Mouse (Mus musculus) neural tube, embryonic 14.5 days (tissue): ENCODE results near the gene 2900011O08Rik. TPM values are rescaled to one million over a fixed set of nuclear protein-coding genes. Genes with fewer than 3 reads are reported as not detected.

Experiments
- ATAC-seq: fragments of 200-750 bp; cut with Nextera tagmentation; 2 replicates; pipeline ENCODE4 v1.8.0; 2017; ENCODE audit warnings: low read depth, mild to moderate bottlenecking, moderate TSS enrichment, moderate library complexity
- H3K27ac ChIP-seq: fragments of 300-500 bp; sonication (generic); 2 replicates; pipeline ENCODE4 v1.5.1; 2014; ENCODE audit warnings: low read depth, mild to moderate bottlenecking, control low read depth, low read length, moderate library complexity, mixed read lengths
- H3K27me3 ChIP-seq: fragments of 300-500 bp; sonication (generic); 2 replicates; pipeline ENCODE4 v1.6.1; 2014; ENCODE audit warnings: low read length; ENCODE audit not compliant: control insufficient read depth, insufficient read depth
- H3K36me3 ChIP-seq: fragments of 300-500 bp; sonication (generic); 2 replicates; pipeline ENCODE4 v1.6.1; 2014; ENCODE audit warnings: low read length, mixed read lengths; ENCODE audit not compliant: control insufficient read depth, insufficient read depth
- H3K4me1 ChIP-seq: fragments of 300-500 bp; sonication (generic); 2 replicates; pipeline ENCODE4 v1.6.1; 2014; ENCODE audit warnings: low read length; ENCODE audit not compliant: control insufficient read depth, insufficient read depth
- H3K4me2 ChIP-seq: fragments of 300-500 bp; sonication (generic); 2 replicates; pipeline ENCODE4 v1.6.1; 2014; ENCODE audit warnings: mild to moderate bottlenecking, low read depth, low read length, control low read depth
- H3K4me3 ChIP-seq: fragments of 300-500 bp; sonication (generic); 2 replicates; pipeline ENCODE4 v1.5.1; 2014; ENCODE audit warnings: low read depth, low read length, control low read depth, mixed read lengths
- H3K9ac ChIP-seq: fragments of 300-500 bp; sonication (generic); replicated peaks from 2 replicates; pipeline ENCODE4 v1.6.1; 2014; ENCODE audit warnings: low read depth, mild to moderate bottlenecking, control low read depth, low read length, mixed read lengths
- H3K9me3 ChIP-seq: fragments of 300-500 bp; sonication (generic); 2 replicates; pipeline ENCODE4 v1.6.1; 2016; ENCODE audit warnings: low read length; ENCODE audit not compliant: control insufficient read depth
- WGBS: fragments of 180-500 bp; shearing (Covaris S2); extraction: QIAGEN DNeasy Blood & Tissue Kit; methylation state at CpG from one replicate; pipeline ENCODE4 v1.1.7; 2014; 5-methylcytosine and 5-hydroxymethylcytosine counted together
- polyA plus RNA-seq: library from polyadenylated mRNA; unstranded; fragments of >200 nt; fragmentation: Nextera tagmentation; extraction: Ambion mirVana; gene quantifications from 2 replicates; pipeline ENCODE4 v1.2.1, GENCODE M21; 2014

The 2900011O08Rik gene
- polyA plus RNA-seq, 1 experiment from 2014 or later: 233 TPM

- 94% methylated on average over 7 of the region's 7 CpGs for WGBS
- no peak for ATAC-seq
- Histone ChIP-seq H3K27me3 (no peaks in the 10 kb centered on the region), H3K4me3 (no peak overlapping the region), H3K4me2 (no peak overlapping the region), H3K36me3 (peaks cover 68% of the 10 kb centered on the region), H3K9me3 (no peaks in the 10 kb centered on the region), H3K27ac (no peak overlapping the region), H3K4me1 (no peaks in the 10 kb centered on the region), H3K9ac (no peak overlapping the region)
Observed at GRCm38 (mm10) chr16:14130796-14131195, 144.4 kb downstream of the 2900011O08Rik start.

- H3K9me3 ChIP-seq: no peaks in the 10 kb centered on the region
- no peak overlapping the region for H3K9ac ChIP-seq
- no peak overlapping the region for H3K4me3 ChIP-seq
- ATAC-seq: no peak
- H3K36me3 ChIP-seq: peaks cover 68% of the 10 kb centered on the region
- WGBS: 94% methylated on average over 3 of the region's 3 CpGs
- H3K4me2 ChIP-seq: no peak overlapping the region
- H3K4me1 ChIP-seq: no peaks in the 10 kb centered on the region
- H3K27ac ChIP-seq: no peak overlapping the region
- H3K27me3 ChIP-seq: no peaks in the 10 kb centered on the region
Observed at GRCm38 (mm10) chr16:14131376-14131775, 145.0 kb downstream of the 2900011O08Rik start.

- Histone ChIP-seq H3K27ac (no peak overlapping the region), H3K4me1 (no peaks in the 10 kb centered on the region), H3K36me3 (peaks cover 68% of the 10 kb centered on the region), H3K9ac (no peak overlapping the region), H3K9me3 (no peaks in the 10 kb centered on the region), H3K4me2 (no peak overlapping the region), H3K27me3 (no peaks in the 10 kb centered on the region), H3K4me3 (no peak overlapping the region)
- 84% methylated on average over 5 of the region's 5 CpGs for WGBS
- ATAC-seq: no peak
Observed at GRCm38 (mm10) chr16:14131838-14132237, 145.4 kb downstream of the 2900011O08Rik start.

- H3K27ac ChIP-seq: no peak overlapping the region
- no peaks in the 10 kb centered on the region for H3K4me1 ChIP-seq
- H3K36me3 ChIP-seq: peaks cover 53% of the 10 kb centered on the region
- no peak overlapping the region for H3K4me2 ChIP-seq
- H3K27me3 ChIP-seq: no peaks in the 10 kb centered on the region
- no peak for ATAC-seq
- H3K9ac ChIP-seq: no peak overlapping the region
- no peak overlapping the region for H3K4me3 ChIP-seq
- no peaks in the 10 kb centered on the region for H3K9me3 ChIP-seq
- WGBS: 91% methylated on average over 2 of the region's 2 CpGs
Observed at GRCm38 (mm10) chr16:14135014-14135413, 148.6 kb downstream of the 2900011O08Rik start.

GRCm38 (mm10) chr16:14137976-14138561 is 151.7 kb downstream of the 2900011O08Rik start:
- Histone ChIP-seq H3K4me1 (no peaks in the 10 kb centered on the region), H3K27ac (no peak overlapping the region), H3K9ac (no peak overlapping the region), H3K36me3 (peaks cover 66% of the 10 kb centered on the region), H3K27me3 (no peaks in the 10 kb centered on the region), H3K4me2 (no peak overlapping the region), H3K9me3 (no peaks in the 10 kb centered on the region), H3K4me3 (no peak overlapping the region)
- ATAC-seq: no peak
- WGBS: 89% methylated on average over 1 of the region's 1 CpGs

GRCm38 (mm10) chr16:14139106-14139505 is 152.7 kb downstream of the 2900011O08Rik start:
- Histone ChIP-seq H3K27me3 (no peaks in the 10 kb centered on the region), H3K4me2 (no peak overlapping the region), H3K4me3 (no peak overlapping the region), H3K9me3 (no peaks in the 10 kb centered on the region), H3K36me3 (peaks cover 67% of the 10 kb centered on the region), H3K9ac (no peak overlapping the region), H3K4me1 (no peaks in the 10 kb centered on the region), H3K27ac (no peak overlapping the region)
- no peak for ATAC-seq

- Histone ChIP-seq H3K27ac (no peak overlapping the region), H3K36me3 (peaks cover 68% of the 10 kb centered on the region), H3K4me3 (no peak overlapping the region), H3K9me3 (no peaks in the 10 kb centered on the region), H3K4me1 (no peaks in the 10 kb centered on the region), H3K27me3 (no peaks in the 10 kb centered on the region), H3K9ac (no peak overlapping the region), H3K4me2 (no peak overlapping the region)
- ATAC-seq: no peak
- 92% methylated on average over 3 of the region's 3 CpGs for WGBS
Observed at GRCm38 (mm10) chr16:14143298-14143697, 156.9 kb downstream of the 2900011O08Rik start.

GRCm38 (mm10) chr16:14147712-14148111 is 161.3 kb downstream of the 2900011O08Rik start:
- no peak overlapping the region for H3K9ac ChIP-seq
- H3K36me3 ChIP-seq: peaks cover 58% of the 10 kb centered on the region
- no peaks in the 10 kb centered on the region for H3K9me3 ChIP-seq
- no peak overlapping the region for H3K4me2 ChIP-seq
- no peak for ATAC-seq
- no peak overlapping the region for H3K27ac ChIP-seq
- no peaks in the 10 kb centered on the region for H3K27me3 ChIP-seq
- H3K4me1 ChIP-seq: no peaks in the 10 kb centered on the region
- no peak overlapping the region for H3K4me3 ChIP-seq
